Mouse (Mus musculus) Muller cell, postnatal 12 days (primary cell): ENCODE data around the gene 1110051M20Rik.

Source experiments
- DNase-seq: peaks from one replicate; pipeline ENCODE4 v3.0.0-alpha.2; 2015; ENCODE audit errors: inconsistent ontology term

Gene 1110051M20Rik

GRCm38 (mm10) chr2:91457656-91458251 lies 13.2 kb upstream of the 1110051M20Rik start:
- peak; percentile 76 for DNase-seq

GRCm38 (mm10) chr2:91457259-91457655 lies 12.8 kb upstream of the 1110051M20Rik start, which contains the start of gene Lrp4:
Lrp4 (plus strand) TSS chr2:91457511.
- peak; percentile 79 for DNase-seq

- DNase-seq = no peak
These were observed 12.1 kb upstream of the 1110051M20Rik start for GRCm38 (mm10) chr2:91456491-91457100.

GRCm38 (mm10) chr2:91455826-91456225 lies 11.3 kb upstream of the 1110051M20Rik start:
- peak; percentile 68 for DNase-seq

- no peak for DNase-seq
These were observed 9.9 kb upstream of the 1110051M20Rik start for GRCm38 (mm10) chr2:91454434-91454833.

GRCm38 (mm10) chr2:91453231-91454075 lies 8.9 kb upstream of the 1110051M20Rik start:
- no peak for DNase-seq

GRCm38 (mm10) chr2:91452658-91453057 lies 8.2 kb upstream of the 1110051M20Rik start:
- no peak for DNase-seq

- DNase-seq = no peak
These were observed 5.8 kb upstream of the 1110051M20Rik start for GRCm38 (mm10) chr2:91450316-91450715.

- no peak for DNase-seq
These were observed 5.2 kb upstream of the 1110051M20Rik start for GRCm38 (mm10) chr2:91449662-91450061.

- DNase-seq = no peak
These were observed 2.3 kb downstream of the 1110051M20Rik start for GRCm38 (mm10) chr2:91442241-91442640.

- DNase-seq = no peak
These were observed 2.8 kb downstream of the 1110051M20Rik start for GRCm38 (mm10) chr2:91441715-91442114.

- no peak for DNase-seq
These were observed 3.8 kb downstream of the 1110051M20Rik start for GRCm38 (mm10) chr2:91440686-91441085.

- no peak for DNase-seq
These were observed 4.6 kb downstream of the 1110051M20Rik start for GRCm38 (mm10) chr2:91439876-91440275.

- DNase-seq = no peak
These were observed 5.2 kb downstream of the 1110051M20Rik start for GRCm38 (mm10) chr2:91439271-91439670.

GRCm38 (mm10) chr2:91437116-91437815 lies 7.2 kb downstream of the 1110051M20Rik start:
- DNase-seq = no peak

- DNase-seq = no peak
These were observed 7.8 kb downstream of the 1110051M20Rik start for GRCm38 (mm10) chr2:91436713-91437112.

GRCm38 (mm10) chr2:91430600-91430919 lies 13.9 kb downstream of the 1110051M20Rik start:
- peak; percentile 65 for DNase-seq

- DNase-seq = peak; percentile 45
These were observed 14.4 kb downstream of the 1110051M20Rik start for GRCm38 (mm10) chr2:91429915-91430599.

- no peak for DNase-seq
These were observed 15.4 kb downstream of the 1110051M20Rik start for GRCm38 (mm10) chr2:91429146-91429545.

GRCm38 (mm10) chr2:91426321-91426720 lies 18.2 kb downstream of the 1110051M20Rik start:
- no peak for DNase-seq

GRCm38 (mm10) chr2:91424061-91424720 lies 20.3 kb downstream of the 1110051M20Rik start:
- DNase-seq = no peak
